Mouse (Mus musculus): ENCODE data around the gene Gtpbp2. TPM values are rescaled to one million over a fixed set of nuclear protein-coding genes. Genes with fewer than 3 reads are reported as not detected.

Gene Gtpbp2
- total RNA-seq (2021), result 100 to 1,000 TPM in 1 of 2 experiments, 10 to 100 TPM in 1; 86.9 to 100 TPM
- long read RNA-seq, transcript Gtpbp2-201 (12 exons, 2,966 nt), result major isoform, 10 of 24 reads
- long read RNA-seq, partial matches to known transcripts, result 4 of 24 reads
- long read RNA-seq, other reads (novel, unspliced or antisense), result 8 of 24 reads

GRCm38 (mm10) chr17:46160686-46161085, at the start of gene Gtpbp2:
TSS of gene Gtpbp2 (plus strand) at chr17:46161032.
- peak; percentile 92 for DNase-seq (ENCODE audit: low spot score in 2 of 2)

- no peak for DNase-seq (ENCODE audit: low spot score in 2 of 2)
Observed at GRCm38 (mm10) chr17:46115489-46115888, 45.3 kb upstream of the Gtpbp2 start.

DNA sequence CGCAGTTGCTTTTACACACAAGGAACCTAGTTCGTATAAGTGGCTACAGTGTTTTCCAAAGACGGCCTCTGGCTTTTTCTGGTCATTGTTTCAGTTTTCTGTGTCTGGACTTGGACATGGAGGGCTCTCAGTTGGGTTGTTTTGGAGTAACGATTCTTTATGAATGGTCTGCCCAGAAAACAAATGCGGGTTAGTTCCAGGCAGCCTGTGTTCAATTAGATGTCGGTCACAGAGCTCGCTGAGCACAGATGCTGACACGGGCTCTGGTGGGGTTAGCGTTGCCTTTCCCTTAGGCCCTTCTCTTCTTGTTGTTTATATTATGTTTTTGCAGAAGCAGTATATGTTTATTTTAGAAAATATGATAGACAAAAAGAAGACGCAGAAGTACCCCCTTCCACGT, 44.7 kb upstream of the Gtpbp2 start:
- DNase-seq (ENCODE audit: low spot score in 2 of 2), result no peak

DNA sequence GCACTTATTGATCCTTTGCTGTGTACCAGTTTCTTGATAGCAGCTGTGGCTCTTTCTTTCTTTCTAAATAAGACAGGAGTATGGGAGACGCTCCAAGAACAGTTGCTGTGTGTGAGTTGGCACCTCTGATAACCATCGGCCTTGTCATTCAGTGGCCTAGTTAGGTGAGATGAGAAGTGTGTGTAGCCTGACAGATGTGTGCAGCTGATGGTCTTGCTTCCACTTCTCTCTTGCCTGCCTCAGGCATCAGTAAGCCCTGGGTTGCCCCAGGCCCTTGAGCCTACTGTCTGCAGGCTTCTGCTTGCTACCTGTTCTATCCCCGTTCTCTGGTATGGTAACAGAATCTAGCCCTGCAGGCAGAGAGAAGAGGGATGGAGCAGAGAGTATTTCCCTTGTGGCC, 44.0 kb upstream of the Gtpbp2 start:
- DNase-seq (ENCODE audit: low spot score in 2 of 2), result no peak

DNA sequence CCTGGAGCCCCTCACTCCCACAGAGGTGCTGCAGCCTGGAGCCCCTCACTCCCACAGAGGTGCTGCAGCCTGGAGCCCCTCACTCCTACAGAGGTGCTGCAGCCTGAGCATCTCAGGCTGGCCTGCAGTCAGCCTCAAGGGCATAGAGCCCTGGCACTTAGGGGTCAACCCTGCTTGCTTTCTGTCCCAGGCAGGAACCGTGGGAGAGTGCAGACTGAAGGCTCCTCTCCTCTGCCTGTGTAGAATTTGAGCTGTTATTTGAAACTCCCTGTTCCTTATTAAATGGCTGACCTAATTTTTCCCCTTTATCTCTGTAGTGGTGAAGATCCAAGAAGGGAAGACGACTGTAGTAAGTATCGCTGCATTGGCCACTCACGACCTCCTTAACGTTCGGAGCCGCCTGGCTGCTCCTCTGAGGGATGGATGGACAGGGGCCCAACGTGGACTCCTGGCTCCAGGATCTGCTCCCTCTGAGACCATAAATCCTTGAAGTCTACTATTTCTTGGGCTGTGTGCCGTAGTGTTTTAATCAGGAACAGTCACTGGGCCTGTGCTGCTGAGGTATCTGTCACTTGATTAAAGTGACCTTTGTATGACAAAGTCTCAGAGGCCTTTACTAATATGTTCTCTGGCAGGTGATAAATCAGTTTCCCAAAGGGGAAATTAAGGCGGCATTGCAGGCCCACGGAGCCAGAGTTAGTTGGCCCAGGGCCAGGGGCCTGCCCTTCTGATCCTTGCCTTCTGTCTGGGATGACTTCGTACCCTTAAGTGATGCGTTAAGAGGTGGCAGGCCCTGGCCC, 43.0 kb upstream of the Gtpbp2 start:
- DNase-seq (ENCODE audit: low spot score in 2 of 2), result no peak

DNA sequence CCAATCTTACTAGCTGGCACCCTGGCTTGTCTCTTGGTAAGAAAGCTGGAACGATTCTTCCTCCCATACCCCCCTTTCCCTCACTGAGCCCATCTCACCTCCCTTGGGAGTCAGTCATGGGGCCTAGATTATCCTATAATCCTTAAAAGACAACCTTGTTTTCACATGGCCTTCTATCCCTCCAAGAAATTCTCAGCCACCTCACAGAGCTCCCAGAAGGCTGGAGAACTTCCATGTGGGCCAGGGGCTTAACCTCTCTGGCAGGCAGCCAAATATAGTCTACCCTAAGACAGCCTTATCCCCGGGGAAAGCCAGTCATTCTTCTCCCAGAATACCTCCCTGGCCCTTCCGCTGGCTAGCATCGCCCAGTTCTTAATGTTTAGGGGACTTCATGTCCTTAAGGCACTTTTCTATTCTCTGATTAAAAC, 42.4 kb upstream of the Gtpbp2 start:
- DNase-seq (ENCODE audit: low spot score in 2 of 2), result no peak

- DNase-seq (ENCODE audit: low spot score in 2 of 2), result no peak
Observed at GRCm38 (mm10) chr17:46119641-46120040, 41.2 kb upstream of the Gtpbp2 start.

GRCm38 (mm10) chr17:46122791-46123190, 38.0 kb upstream of the Gtpbp2 start:
- no peak for DNase-seq (ENCODE audit: low spot score in 2 of 2)

DNA sequence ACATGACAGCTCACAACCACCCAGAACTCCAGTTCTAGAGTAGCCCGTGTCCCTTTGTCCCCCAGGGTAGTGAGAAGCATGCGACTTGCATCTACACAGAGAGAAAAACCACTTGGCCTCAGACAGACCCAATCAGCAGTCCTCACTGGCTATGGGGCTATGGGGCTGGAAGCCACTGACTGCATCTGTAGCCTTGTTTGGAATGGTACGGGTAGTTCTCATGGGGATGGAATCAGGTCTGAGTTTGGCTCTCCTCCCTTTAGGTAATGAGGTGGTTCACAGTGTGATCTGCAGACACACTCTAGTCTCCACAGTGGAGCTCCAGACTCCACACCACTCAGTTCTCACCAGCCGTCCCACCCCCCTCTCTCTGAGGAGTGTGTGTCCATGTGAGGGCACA, 37.5 kb upstream of the Gtpbp2 start:
- DNase-seq (ENCODE audit: low spot score in 2 of 2), result no peak

GRCm38 (mm10) chr17:46123953-46124700, 36.7 kb upstream of the Gtpbp2 start:
- no peak for DNase-seq (ENCODE audit: low spot score in 2 of 2)

- no peak for DNase-seq (ENCODE audit: low spot score in 2 of 2)
Observed at GRCm38 (mm10) chr17:46126608-46127007, 34.2 kb upstream of the Gtpbp2 start.

DNA sequence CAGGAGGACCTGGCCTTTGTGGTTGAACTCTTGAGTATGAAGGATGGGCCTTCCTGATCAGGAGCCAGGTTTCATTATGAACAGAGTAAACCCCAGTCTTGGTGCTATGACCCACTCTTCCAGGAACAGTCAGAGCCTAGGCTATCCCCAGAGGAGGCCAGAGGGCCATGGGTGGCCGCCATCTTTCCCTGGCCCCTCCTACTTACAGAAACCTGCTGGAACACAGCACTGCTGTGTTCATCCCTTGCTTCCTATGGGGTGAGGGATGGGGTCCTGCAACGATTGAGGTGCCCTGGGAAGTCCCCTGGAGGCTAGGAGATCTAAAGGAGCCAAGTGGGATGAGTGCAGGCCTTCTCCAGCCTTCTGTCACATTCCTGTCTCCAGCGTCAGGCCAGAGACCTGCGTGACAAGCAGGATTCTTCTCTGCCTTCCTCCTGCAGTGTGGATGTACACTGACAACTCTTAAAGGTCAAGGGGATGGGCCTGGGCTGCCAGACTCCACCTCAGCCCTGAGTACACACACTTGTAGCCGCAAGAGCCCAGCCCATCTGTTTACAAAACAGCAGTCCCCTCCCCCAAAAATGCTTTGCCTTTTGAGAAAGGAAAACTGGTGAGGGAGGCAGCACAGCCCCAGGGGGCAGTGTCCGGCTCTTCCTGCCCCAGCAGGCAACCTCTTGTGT, 32.9 kb upstream of the Gtpbp2 start:
- DNase-seq (ENCODE audit: low spot score in 2 of 2), result no peak

DNA sequence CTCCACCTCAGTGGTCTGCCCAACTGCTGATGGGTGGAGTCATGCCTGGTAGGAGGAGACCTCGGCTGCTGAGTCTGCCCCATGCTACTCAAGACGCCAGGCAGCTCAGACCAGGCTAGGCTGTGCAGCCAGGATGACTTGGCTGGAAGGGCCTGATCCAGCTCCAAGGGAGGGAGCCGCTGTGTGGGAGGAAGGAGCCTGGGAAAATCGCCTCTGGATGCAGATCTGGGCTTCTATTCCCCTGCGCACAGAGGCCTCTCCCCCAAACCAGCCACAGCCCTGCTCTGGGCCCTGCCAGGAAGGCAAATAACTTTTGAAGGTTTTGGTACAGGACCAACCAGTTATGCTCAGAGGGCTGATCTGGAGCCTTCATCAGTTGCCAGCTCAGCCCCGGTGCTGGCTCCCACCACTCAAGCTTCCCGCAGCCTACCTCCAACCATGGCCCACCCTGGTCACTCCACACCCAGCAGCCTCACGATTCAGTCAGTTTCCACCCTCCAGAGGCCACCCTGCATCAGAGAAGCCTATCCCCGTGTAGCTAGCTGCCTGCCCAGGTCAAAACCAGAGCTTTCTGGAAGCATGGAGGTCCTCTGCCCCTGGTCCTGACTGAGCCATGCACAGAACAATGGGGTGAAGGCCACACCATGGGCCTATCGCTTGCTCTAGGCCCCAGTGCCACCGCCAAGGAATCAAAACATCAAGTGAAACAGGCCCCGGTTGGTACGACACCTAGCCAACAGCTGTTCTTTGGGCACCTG, 30.9 kb upstream of the Gtpbp2 start:
- DNase-seq (ENCODE audit: low spot score in 2 of 2), result peak; percentile 28 to 53

DNA sequence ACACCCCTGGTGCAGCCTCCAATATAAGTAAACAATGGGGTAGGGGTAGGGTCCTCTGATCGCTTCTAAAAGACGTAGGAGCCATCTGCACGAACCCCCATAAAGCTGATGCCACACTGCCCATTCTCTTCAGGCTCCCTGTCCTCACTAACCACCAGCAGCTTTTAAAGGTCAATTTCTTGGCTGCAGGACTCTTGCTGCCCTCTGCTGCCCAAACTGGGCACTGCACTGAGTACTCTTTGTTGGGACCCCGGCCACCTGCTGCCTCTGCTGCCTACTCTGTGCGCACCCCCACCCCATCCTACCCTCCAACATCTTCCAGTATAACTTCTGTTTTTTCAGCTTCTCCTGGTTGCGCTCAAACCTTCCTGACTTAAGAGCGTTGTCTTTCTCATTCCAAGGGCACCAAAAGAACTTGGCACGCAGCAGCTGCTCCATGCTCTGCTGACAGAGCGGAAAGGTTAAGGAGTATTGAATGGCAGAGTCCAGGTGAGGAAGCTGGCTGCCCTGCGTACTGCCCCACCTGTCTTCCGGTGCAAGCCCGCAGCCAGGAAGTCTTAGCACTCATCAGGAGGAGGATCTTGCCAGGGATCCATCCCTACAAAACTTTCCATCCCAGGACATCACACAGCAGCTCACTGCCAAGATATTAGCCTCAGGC, 28.6 kb upstream of the Gtpbp2 start:
- DNase-seq (ENCODE audit: low spot score in 2 of 2), result peak; percentile 86

- no peak for DNase-seq (ENCODE audit: low spot score in 2 of 2)
Observed at GRCm38 (mm10) chr17:46132862-46133261, 28.0 kb upstream of the Gtpbp2 start.

DNA sequence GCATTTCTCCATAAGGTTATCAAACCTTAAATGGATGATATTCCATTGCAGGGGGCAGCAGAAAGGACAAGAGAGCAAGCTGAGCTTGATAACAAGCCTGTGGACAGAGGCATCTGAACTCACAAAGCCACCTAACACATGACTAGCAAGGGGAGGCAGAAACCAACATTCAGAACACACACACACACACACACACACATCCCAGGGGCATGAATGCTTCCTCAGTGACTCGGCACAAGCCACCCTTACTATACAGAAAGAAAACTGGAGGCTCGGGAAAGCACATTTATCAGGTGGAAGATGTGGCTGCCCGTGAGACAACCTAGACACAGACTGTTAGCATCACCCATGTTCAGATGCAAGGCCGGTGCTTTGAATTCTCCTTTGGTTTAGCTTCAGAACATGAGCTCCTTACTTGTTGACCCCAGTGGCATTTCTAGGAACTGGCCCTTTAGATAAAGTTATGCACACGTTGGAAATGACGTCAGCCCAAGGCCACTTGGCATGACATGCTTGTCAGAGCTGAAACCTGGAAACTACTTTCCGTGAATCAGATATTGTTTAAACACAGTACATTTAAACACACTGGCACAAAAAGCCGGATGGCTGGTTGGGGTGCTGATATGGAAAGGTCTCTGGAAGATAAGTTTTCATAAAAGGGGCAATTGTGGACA, 22.1 kb upstream of the Gtpbp2 start:
- DNase-seq (ENCODE audit: low spot score in 2 of 2), result no peak

GRCm38 (mm10) chr17:46139872-46140271, 21.0 kb upstream of the Gtpbp2 start:
- DNase-seq (ENCODE audit: low spot score in 2 of 2), result no peak

DNA sequence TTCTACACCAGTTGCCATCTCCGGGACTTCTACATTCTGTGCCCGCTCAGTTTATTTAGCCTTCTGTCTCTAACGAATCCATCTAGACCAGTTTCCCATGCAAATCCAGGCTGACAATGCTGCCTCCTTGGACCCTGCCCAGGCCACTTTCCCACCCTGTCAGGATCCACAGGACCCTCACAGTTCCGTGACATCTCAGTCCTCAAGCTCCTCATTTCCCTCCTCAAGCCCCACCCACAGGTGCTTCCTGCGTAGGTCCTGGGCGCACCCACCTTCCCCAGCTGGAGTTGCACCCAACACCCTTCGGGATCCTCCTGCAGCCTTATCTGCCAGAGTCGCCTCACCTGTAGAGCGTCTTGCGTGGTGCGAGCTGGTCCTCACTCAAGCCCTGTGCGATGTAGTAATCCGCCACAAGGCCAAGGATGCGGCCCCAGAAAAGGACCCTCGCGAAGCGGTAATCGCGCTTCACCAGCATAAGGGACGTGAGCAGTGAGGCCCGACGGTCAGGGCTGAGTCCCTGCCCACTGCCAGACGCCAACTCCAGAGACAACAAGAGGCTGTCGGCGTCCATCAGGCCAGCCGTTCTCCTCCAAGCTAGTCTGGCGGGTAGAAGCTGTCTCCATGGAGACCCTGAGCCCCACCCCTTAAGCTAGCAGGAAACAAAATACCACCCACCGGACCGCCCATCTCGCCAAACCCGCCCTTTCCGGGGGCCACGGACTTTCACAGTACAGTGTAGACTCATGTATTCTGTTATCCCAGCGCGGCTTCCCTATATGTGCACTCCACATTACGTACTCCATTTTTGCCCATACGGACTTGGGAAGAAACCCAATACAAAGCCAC, 17.0 kb upstream of the Gtpbp2 start, which contains the start of gene Rsph9:
Rsph9 (minus strand) TSS at position 639 of the 846 bp plus-strand sequence.
- peak; percentile 79 to 83 for DNase-seq (ENCODE audit: low spot score in 2 of 2)
